Mouse (Mus musculus) adrenal gland, postnatal 25 days (tissue): Measurements from ENCODE around the gene Aoah. TPM values are rescaled to one million over a fixed set of nuclear protein-coding genes. Genes with fewer than 3 reads are reported as not detected.

ENCODE experiments used
- DNase-seq: peaks from one replicate; pipeline ENCODE4 v3.0.0; 2021; ENCODE audit warnings: mixed read lengths
- long read RNA-seq: library from polyadenylated mRNA; stranded (forward); transcript quantifications from one replicate; pipeline ENCODE4 v2.0.0, GENCODE M21; 2021
- total RNA-seq: library from RNA; stranded (reverse); gene quantifications from 2 replicates; pipeline ENCODE4 v1.2.3, GENCODE M21; 2021

The Aoah gene
- total RNA-seq: 0.52 and 0.97 TPM in 2 replicates
- long read RNA-seq, partial matches to known transcripts: 0 of 2 reads
- long read RNA-seq, other reads (novel, unspliced or antisense): 0 of 2 reads

GRCm38 (mm10) chr13:20793901-20794300 is at the start of gene Aoah:
Gene Aoah, plus strand, starts transcription at chr13:20794113.
- no peak for DNase-seq

GRCm38 (mm10) chr13:20754843-20755242 is 39.1 kb upstream of the Aoah start:
- no peak for DNase-seq

GRCm38 (mm10) chr13:20783648-20784047 is 10.3 kb upstream of the Aoah start:
- DNase-seq: no peak

DNA sequence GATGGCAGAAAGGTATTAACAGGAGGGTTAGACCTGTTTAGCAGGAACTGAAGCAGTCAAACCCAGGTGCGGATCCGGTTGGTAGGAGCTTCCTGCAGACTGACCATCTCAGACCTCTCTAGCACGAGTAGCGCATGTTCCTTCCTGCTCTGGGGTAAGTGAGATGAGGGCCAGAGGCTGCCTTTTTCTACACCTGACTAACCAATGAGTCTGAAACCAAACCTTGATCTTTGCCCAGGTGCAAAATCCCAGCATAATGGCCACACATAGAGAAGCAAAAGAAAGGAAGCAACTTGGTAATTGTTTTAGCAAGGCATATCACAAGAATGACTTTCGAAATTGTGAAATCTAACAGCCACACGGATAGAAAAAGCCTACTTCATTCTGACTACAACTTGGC is 9.9 kb upstream of the Aoah start:
- DNase-seq: no peak

DNA sequence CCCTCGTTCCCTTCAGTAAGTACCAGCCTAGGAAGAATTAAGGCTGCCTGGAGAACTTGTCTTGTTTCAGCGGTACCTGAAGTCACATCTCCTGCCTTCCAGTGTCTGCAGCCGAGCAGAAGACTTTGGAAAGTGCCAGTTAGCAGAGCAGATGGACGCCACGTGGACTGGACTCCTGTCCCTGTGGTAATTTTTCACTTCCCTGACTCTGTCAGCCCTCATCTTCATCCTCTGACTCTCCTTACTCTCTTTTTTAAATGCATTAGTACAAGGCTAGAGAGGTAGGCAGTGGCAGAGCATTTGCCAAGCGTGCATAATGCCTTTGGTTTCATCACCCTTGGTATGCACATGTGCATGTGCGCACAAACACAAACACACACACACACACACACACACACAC is 8.0 kb upstream of the Aoah start:
- no peak for DNase-seq

GRCm38 (mm10) chr13:20786825-20787245 is 7.1 kb upstream of the Aoah start:
- DNase-seq: no peak

DNA sequence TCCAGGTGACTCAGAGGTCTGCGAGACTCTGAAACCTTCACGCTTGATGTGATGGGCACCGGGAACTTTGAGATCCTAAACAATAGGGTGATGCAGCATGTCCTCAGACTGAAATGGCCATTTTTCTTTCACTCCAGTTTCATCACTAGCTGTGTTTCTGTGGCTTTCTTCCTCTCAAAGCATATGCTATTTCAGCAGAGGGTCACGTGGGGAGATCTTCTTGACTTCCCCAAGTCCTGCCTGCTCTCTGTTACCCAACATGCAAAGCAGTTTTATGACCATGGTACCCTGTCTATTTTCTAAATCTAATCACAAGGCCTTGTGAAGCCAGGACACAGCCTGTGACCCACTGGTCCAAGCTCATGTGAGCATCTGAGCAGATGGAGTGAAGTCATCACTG is 6.0 kb upstream of the Aoah start:
- DNase-seq: no peak

- no peak for DNase-seq
Observed at GRCm38 (mm10) chr13:20796651-20797050, 2.7 kb downstream of the Aoah start.

GRCm38 (mm10) chr13:20798536-20798935 is 4.6 kb downstream of the Aoah start:
- DNase-seq: no peak

- no peak for DNase-seq
Observed at GRCm38 (mm10) chr13:20799772-20800171, 5.9 kb downstream of the Aoah start.

- no peak for DNase-seq
Observed at GRCm38 (mm10) chr13:20800569-20800968, 6.7 kb downstream of the Aoah start.

GRCm38 (mm10) chr13:20811782-20812406 is 18.0 kb downstream of the Aoah start:
- no peak for DNase-seq

DNA sequence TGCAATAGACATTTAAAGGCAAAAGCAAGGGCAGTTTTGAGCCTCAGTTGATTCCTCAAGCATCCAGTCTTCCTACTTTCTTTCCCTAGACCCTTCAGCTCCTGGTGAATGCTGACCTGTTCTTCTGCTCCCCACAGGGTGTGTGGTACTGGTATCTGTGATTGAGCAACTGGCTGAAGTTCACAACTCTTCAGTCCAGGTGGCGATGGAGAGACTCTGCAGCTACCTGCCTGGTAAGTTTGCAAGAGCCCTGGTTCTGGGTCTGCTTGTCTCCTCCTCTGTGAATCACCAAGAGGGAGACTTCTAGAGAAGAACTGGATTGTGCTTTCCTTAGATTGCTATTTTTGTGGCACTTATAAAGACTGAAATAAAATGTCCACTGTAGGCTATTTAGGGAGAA is 22.5 kb downstream of the Aoah start:
- DNase-seq: no peak

DNA sequence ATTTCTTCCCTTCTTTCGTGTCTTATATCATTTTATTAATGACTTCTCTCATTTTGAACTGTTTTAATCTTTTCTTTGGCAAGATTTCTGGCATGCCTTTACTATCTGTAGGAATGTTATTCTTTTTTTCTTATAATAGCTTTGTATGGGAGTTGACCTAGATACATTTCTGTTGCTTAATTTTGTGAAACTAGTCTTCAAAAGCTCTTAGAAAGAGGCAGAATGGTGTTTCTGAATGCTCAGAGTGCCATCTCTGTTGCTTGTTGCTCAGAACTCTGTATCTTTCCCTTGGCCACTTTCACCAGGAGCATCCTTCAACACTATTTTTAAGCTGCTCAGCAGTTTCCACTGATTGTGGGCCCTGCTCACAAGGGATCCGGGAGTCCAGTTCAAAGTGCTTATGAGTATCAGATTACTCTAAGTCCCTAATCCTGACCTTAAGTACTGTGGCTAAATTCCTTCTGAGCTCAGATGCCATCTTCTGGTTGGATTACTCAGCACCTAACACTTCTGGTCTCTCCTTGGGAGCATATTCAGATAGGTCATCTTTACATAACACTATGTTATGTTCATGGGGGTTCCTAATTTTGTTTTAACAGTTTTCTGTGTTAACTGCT is 26.9 kb downstream of the Aoah start:
- DNase-seq: no peak

- DNase-seq: no peak
Observed at GRCm38 (mm10) chr13:20828728-20829127, 34.8 kb downstream of the Aoah start.

DNA sequence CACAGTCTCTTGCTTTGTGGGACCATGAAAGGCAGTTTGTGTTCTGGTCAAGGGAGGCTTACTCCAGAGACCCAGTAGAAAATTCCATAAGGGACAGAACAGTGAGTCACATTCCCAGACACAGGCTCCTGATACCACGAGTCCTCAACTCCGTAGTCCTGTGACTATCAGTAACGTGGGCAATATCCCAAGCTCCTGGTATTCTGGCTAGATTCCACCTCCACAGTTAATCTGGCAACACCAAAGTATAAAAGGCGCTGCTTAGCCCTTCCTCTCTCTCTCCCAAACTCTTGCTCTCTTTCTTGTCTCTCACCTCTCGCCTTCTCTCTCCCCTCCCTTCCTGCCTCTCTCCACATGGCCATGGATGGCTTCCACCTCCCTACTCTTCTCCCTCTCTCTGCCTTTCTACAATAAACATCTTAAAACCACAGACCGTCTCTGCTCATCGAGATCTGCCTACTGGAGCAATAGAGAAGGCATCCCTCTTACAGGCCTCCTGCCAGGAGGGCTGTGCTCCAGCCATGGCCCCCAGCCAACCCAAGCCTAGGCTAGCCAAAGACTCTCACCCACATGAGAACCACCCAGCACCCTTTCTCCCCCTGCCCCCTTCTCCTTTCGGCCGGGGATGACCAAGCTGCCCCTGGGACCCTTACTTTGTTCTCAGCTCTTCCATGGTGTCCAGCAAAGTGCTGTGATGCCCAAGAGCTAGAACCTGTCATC is 35.4 kb downstream of the Aoah start:
- DNase-seq: no peak

- no peak for DNase-seq
Observed at GRCm38 (mm10) chr13:20855893-20856292, 62.0 kb downstream of the Aoah start.

GRCm38 (mm10) chr13:20899372-20899771 is 105.5 kb downstream of the Aoah start:
- DNase-seq: no peak

GRCm38 (mm10) chr13:20900396-20900971 is 106.6 kb downstream of the Aoah start:
- DNase-seq: peak; percentile 18

DNA sequence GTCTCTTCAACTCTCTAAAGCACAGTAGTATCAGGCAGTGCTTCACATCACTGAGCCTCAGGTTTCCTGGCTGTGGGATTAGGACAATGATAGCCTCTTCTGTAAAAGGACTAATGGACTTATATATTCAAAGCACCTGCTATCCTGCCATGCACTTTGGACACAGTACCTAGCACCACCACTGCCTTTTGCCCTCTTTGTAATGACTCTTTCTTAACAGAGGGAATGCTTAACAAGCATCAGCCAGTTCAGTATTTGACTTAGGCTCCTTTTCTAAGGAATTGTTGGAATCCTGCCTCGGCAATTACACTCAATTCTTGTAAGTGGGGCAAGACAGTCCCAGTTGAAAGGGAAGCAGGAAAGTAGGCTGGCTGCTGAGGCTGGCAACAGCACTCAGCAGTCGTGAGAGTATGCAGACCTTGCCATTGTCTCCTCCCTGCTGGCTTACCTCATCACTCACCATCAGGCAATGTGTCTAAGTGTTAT is 107.1 kb downstream of the Aoah start:
- DNase-seq: no peak

DNA sequence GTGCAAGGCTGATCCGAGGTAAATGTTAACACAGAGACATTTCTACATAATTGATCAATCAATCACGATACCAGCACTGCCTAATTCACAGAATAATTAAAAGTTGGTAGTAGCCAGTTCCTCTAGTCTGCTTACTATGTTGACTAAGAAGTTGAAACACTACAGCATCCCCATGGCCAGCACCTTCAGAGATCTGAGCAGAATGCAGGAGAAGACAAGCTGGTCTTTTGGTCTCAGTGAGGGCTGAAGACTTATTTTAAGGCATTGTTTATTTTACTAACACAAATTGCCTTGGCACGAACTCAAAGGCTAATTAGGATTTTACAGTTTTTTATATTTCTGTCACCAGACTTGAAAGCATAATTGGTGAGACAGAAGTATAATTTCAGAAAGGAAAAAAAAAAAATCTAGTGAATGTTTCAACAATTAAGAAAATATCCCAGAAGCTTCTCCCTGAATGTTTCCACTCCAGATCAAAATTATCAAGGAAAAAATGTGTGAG is 107.8 kb downstream of the Aoah start:
- DNase-seq: no peak

GRCm38 (mm10) chr13:20904118-20904517 is 110.2 kb downstream of the Aoah start:
- no peak for DNase-seq

DNA sequence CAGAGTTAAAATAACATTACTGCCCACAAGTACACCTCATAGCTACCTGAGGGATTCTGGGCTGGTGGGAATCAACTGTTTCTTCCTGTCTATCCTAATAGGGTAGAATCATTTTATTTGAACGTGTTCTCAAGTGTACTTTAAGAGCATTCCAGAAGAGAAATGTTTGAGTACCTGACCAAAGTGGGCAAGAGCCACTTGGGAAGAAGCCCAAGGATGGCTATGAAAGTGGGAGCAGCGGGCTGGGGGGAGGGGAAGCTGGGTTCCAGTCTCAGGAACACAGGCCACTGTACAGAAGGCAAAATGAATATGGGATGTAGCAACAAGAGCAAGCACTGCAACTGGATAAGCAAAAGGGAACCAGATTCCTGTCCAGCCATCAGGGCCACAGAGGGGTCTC is 111.3 kb downstream of the Aoah start:
- no peak for DNase-seq
